Mouse (Mus musculus) megakaryocyte, embryonic 14.5 days (primary cell): Measurements from ENCODE around the gene Arid3a.

Experiments used
- FLI1 ChIP-seq: IDR thresholded peaks from 2 replicates; pipeline ENCODE4 v1.6.1; 2012; ENCODE audit warnings: low read length, inconsistent platforms, mixed read lengths
- GATA1 ChIP-seq: IDR thresholded peaks from 3 replicates; pipeline ENCODE4 v1.6.1; 2012; ENCODE audit warnings: mixed read lengths, low read length, inconsistent platforms, borderline replicate concordance

- TF ChIP-seq GATA1 (no peak), FLI1 (no peak)
Measured at GRCm38 (mm10) chr10:79983205-79983604, 56.4 kb downstream of the Arid3a start.
